Mouse (Mus musculus): Measurements from ENCODE around the gene Eps8l2.

The Eps8l2 gene

GRCm38 (mm10) chr7:141364349-141365048, 25.8 kb downstream of the Eps8l2 start:
- in situ Hi-C loops (cut with MboI, MseI): no loop called here

GRCm38 (mm10) chr7:141365049-141365445, 26.4 kb downstream of the Eps8l2 start:
- in situ Hi-C loops (cut with MboI, MseI): no loop called here

- in situ Hi-C loops (cut with MboI, MseI): no loop called here
Measured at GRCm38 (mm10) chr7:141367358-141367757, 28.7 kb downstream of the Eps8l2 start.

- in situ Hi-C loops (cut with MboI, MseI): no loop called here
Measured at GRCm38 (mm10) chr7:141369918-141370317, 31.2 kb downstream of the Eps8l2 start.

- in situ Hi-C loops (cut with MboI, MseI): no loop called here
Measured at GRCm38 (mm10) chr7:141371942-141372595, 33.4 kb downstream of the Eps8l2 start.

- in situ Hi-C loops (cut with MboI, MseI): no loop called here
Measured at GRCm38 (mm10) chr7:141373611-141374010, 34.9 kb downstream of the Eps8l2 start.

GRCm38 (mm10) chr7:141374399-141374798, 35.7 kb downstream of the Eps8l2 start:
- in situ Hi-C loops (cut with MboI, MseI): no loop called here

- in situ Hi-C loops (cut with MboI, MseI): no loop called here
Measured at GRCm38 (mm10) chr7:141379584-141379983, 40.9 kb downstream of the Eps8l2 start.

- in situ Hi-C loops (cut with MboI, MseI): no loop called here
Measured at GRCm38 (mm10) chr7:141381068-141381835, 42.6 kb downstream of the Eps8l2 start.

GRCm38 (mm10) chr7:141387807-141388486, 49.3 kb downstream of the Eps8l2 start:
- in situ Hi-C loops (cut with MboI, MseI): no loop called here

GRCm38 (mm10) chr7:141388487-141389109, 49.9 kb downstream of the Eps8l2 start:
- in situ Hi-C loops (cut with MboI, MseI): no loop called here

GRCm38 (mm10) chr7:141390326-141391259, 51.9 kb downstream of the Eps8l2 start:
- in situ Hi-C loops (cut with MboI, MseI): no loop called here

GRCm38 (mm10) chr7:141391625-141392551, 53.2 kb downstream of the Eps8l2 start, which contains the start of gene Taldo1:
Taldo1 (plus strand) TSS chr7:141392199.
- in situ Hi-C loops (cut with MboI, MseI): no loop called here

- in situ Hi-C loops (cut with MboI, MseI): no loop called here
Measured at GRCm38 (mm10) chr7:141392552-141393222, 54.0 kb downstream of the Eps8l2 start.

GRCm38 (mm10) chr7:141394158-141394557, 55.5 kb downstream of the Eps8l2 start:
- in situ Hi-C loops (cut with MboI, MseI): no loop called here

GRCm38 (mm10) chr7:141394771-141395170, 56.1 kb downstream of the Eps8l2 start:
- in situ Hi-C loops (cut with MboI, MseI): no loop called here

GRCm38 (mm10) chr7:141395348-141395747, 56.7 kb downstream of the Eps8l2 start:
- in situ Hi-C loops (cut with MboI, MseI): no loop called here

- in situ Hi-C loops (cut with MboI, MseI): no loop called here
Measured at GRCm38 (mm10) chr7:141403305-141403704, 64.6 kb downstream of the Eps8l2 start.

GRCm38 (mm10) chr7:141405466-141405865, 66.8 kb downstream of the Eps8l2 start:
- in situ Hi-C loops (cut with MboI, MseI): no loop called here
